Mouse (Mus musculus) heart, embryonic 10.5 days (tissue): ENCODE data around the gene Gm609. TPM values are rescaled to one million over a fixed set of nuclear protein-coding genes. Genes with fewer than 3 reads are reported as not detected.

Experiments
- DNase-seq: peaks from one replicate; pipeline ENCODE4 v3.0.0-alpha.2; 2017; ENCODE audit warnings: low spot score
- H3K27ac ChIP-seq: fragments of 300-500 bp; sonication (generic); 2 replicates; pipeline ENCODE4 v1.5.1; 2016; ENCODE audit warnings: mild to moderate bottlenecking
- H3K27me3 ChIP-seq: fragments of 300-500 bp; sonication (generic); 2 replicates; pipeline ENCODE4 v1.6.1; 2016; ENCODE audit warnings: mild to moderate bottlenecking; ENCODE audit not compliant: poor library complexity, insufficient read depth, severe bottlenecking
- H3K36me3 ChIP-seq: fragments of 300-500 bp; sonication (generic); 2 replicates; pipeline ENCODE4 v1.6.1; 2016; ENCODE audit warnings: mild to moderate bottlenecking, moderate library complexity
- H3K4me1 ChIP-seq: fragments of 300-500 bp; sonication (generic); 2 replicates; pipeline ENCODE4 v1.6.1; 2016; ENCODE audit warnings: mild to moderate bottlenecking
- H3K4me3 ChIP-seq: fragments of 300-500 bp; sonication (generic); 2 replicates; pipeline ENCODE4 v1.5.1; 2016; ENCODE audit warnings: mild to moderate bottlenecking, moderate library complexity
- H3K9me3 ChIP-seq: fragments of 300-500 bp; sonication (generic); 2 replicates; pipeline ENCODE4 v1.6.1; 2016; ENCODE audit warnings: mild to moderate bottlenecking, moderate library complexity
- WGBS: fragments of 180-500 bp; shearing (Covaris S2); methylation state at CpG from one replicate; pipeline ENCODE4 v1.1.7; 2016; 5-methylcytosine and 5-hydroxymethylcytosine counted together
- polyA plus RNA-seq: library from polyadenylated mRNA; unstranded; fragments of >200 nt; fragmentation: Nextera tagmentation; extraction: Ambion mirVana; gene quantifications from 2 replicates; pipeline ENCODE4 v1.2.1, GENCODE M21; 2016

Gene Gm609
- polyA plus RNA-seq, 1 experiment from 2014 or later: not detected

DNA sequence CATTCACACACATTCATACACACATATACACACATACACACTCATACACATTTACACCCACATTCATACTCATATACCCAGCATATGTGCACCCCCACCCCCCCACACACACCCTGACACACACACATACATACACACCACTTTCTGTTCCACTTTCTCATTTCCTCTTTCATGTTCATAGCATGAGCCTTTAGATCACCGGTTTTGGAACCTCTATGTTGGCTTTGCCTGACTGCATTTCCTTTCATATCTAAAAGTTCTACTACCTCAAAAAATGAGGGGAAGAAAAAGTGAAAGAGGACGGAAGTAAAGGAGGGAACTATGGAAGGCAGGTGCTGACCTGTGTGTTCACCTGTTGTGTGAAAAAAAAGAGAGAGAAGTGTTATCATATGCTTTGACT is 102.9 kb downstream of the Gm609 start:
- Histone ChIP-seq H3K27me3 (no peaks in the 10 kb centered on the region), H3K36me3 (no peaks in the 10 kb centered on the region), H3K4me1 (no peaks in the 10 kb centered on the region), H3K9me3 (no peaks in the 10 kb centered on the region), H3K4me3 (no peak overlapping the region), H3K27ac (no peak overlapping the region)
- DNase-seq: no peak
- WGBS: 86% methylated on average over 2 of the region's 2 CpGs

DNA sequence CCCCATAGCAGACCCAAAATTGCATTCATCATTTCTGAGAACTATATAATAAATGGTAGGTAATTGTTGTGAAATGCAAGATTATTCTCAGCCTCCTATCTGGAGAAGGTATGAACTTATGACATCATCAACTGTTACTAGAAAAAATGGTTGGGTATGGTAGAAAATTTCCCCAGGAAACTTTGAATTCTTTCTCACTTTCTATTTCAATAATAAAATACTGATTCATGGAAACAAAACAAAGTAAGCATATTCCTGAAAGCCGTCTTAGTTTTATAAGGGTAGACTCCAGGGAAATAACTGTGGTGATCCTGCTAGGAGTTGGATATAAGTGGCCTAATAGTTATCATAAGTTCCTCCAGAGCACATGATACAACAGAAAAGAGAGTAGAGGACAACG is 103.7 kb downstream of the Gm609 start:
- Histone ChIP-seq H3K36me3 (no peaks in the 10 kb centered on the region), H3K9me3 (no peaks in the 10 kb centered on the region), H3K4me3 (no peak overlapping the region), H3K27ac (no peak overlapping the region), H3K27me3 (no peaks in the 10 kb centered on the region), H3K4me1 (no peaks in the 10 kb centered on the region)
- 84% methylated on average over 2 of the region's 2 CpGs for WGBS
- no peak for DNase-seq

DNA sequence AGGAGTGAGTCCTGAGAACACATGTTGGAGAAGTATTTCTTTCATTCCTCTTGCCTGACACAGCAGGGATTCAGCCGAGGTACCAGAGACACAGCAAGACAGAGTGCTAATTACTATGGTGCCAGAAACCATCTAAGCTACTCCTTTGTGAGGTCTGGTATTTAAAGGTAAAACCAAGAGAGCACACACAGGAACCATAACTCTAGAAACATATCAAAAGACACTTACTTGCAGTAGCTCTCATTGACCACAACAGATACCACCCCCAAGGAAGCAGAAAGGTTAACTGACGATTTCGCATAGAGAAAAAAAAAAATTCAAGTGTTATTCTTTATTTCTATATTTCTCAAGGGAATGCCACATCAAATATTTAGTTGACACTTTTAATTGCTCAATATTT is 111.0 kb downstream of the Gm609 start:
- Histone ChIP-seq H3K36me3 (no peaks in the 10 kb centered on the region), H3K4me1 (no peaks in the 10 kb centered on the region), H3K27ac (no peak overlapping the region), H3K27me3 (no peaks in the 10 kb centered on the region), H3K9me3 (no peaks in the 10 kb centered on the region), H3K4me3 (no peak overlapping the region)
- DNase-seq: no peak
- 79% methylated on average over 3 of the region's 3 CpGs for WGBS

DNA sequence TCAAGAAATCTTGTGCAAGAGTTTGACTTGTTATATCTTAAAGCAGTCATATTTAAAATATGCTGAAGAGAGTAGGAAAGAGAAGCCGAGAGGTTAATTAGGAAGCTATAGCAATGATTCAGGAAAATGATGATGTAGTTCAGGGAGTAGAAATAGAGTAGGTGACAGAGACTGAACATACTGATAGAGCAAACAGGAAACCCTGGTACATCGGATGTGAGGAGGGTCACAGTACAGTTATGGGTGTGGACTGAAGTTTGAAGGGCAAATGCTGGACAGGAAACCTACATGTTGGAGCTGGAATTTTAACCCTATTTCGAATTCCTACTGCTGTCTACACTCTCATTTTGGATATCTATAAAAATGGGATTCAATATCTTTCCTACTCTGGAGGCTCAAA is 113.8 kb downstream of the Gm609 start:
- Histone ChIP-seq H3K27me3 (no peaks in the 10 kb centered on the region), H3K4me1 (no peaks in the 10 kb centered on the region), H3K36me3 (no peaks in the 10 kb centered on the region), H3K27ac (no peak overlapping the region), H3K9me3 (no peaks in the 10 kb centered on the region), H3K4me3 (no peak overlapping the region)
- WGBS: 72% methylated on average over 3 of the region's 3 CpGs
- DNase-seq: no peak

DNA sequence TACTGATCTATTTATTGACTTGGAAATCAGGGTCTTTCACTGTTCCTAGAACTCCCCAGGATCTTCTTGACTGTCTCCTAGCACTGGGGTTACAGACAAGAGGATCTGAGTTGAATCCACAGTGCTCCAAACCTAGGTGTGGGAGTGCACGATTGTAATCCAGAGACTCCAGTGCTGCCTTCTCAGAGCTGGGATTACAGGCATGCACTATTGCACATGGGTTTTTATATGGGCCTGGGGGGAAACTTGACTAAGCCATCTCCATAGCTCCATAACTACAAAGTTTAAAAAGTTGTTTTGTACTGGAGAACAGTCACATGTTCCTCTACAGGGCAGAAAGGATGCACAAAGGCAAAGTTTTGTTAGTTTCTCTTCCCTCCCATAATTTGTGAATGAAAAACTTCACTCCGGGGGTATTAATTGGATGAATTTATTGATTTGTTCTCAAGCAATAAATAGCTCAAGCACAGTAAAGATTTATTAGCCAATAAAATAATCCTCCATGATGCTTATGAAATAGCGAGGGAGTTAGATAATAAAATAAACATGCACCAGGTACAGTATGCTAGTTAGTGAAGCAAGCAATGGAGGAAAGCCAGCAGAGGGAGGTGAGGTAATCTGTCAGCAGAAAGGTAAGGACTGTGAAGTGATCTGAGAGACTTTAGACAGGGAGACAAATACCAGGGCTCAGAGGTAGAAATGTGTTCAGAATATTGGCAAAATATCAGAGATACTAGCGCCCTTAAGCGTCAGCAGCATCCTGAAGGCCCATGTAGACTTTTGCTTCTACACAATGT is 114.4 kb downstream of the Gm609 start:
- Histone ChIP-seq H3K36me3 (no peaks in the 10 kb centered on the region), H3K4me1 (no peaks in the 10 kb centered on the region), H3K9me3 (no peaks in the 10 kb centered on the region), H3K27me3 (no peaks in the 10 kb centered on the region), H3K4me3 (no peak overlapping the region), H3K27ac (no peak overlapping the region)
- 80% methylated on average over 5 of the region's 5 CpGs for WGBS
- no peak for DNase-seq

DNA sequence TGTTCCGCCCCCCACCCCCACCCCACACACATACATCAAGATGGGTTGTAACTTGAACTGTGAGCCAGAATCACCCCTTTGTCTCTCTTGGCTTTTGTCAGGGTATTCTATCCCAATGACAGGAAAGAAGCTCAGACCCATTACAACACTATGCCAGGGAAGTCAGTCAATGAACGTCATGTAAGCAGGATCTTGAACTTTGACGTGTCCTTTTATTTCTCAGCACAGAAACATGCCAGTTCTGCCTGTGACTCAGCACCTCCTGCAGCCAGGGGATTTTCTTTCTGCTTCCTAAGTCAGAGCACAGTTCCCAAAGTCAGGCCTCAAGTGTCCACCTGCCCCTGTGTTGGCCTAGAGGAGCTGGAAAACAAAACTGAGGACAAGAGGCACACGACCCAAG is 115.4 kb downstream of the Gm609 start:
- no peak overlapping the region for H3K4me3 ChIP-seq
- 85% methylated on average over 4 of the region's 4 CpGs for WGBS
- no peaks in the 10 kb centered on the region for H3K36me3 ChIP-seq
- H3K4me1 ChIP-seq: no peaks in the 10 kb centered on the region
- no peaks in the 10 kb centered on the region for H3K9me3 ChIP-seq
- no peaks in the 10 kb centered on the region for H3K27me3 ChIP-seq
- no peak for DNase-seq
- H3K27ac ChIP-seq: no peak overlapping the region

DNA sequence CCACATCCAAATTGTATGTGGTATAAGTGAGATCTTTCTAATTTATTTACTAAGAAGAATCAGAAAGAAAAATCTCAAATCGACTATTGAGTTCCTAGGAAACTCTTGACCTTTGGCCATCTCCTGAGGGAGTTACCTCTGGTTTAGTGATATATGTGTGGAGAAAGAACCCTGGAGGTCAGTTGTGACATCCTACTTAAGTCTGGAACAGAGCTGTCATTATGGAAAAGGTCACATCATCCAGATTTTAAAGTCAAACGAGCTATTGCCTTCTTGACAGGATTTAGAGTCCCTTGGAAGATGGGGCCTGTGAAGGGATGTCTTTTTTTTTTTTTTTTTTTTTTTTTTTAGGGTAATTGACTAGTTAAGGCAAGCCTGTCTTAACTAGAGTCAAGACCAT is 116.0 kb downstream of the Gm609 start:
- no peaks in the 10 kb centered on the region for H3K4me1 ChIP-seq
- H3K27ac ChIP-seq: no peak overlapping the region
- no peak for DNase-seq
- 60% methylated on average over 2 of the region's 2 CpGs for WGBS
- no peak overlapping the region for H3K4me3 ChIP-seq
- H3K36me3 ChIP-seq: no peaks in the 10 kb centered on the region
- H3K9me3 ChIP-seq: no peaks in the 10 kb centered on the region
- H3K27me3 ChIP-seq: no peaks in the 10 kb centered on the region

DNA sequence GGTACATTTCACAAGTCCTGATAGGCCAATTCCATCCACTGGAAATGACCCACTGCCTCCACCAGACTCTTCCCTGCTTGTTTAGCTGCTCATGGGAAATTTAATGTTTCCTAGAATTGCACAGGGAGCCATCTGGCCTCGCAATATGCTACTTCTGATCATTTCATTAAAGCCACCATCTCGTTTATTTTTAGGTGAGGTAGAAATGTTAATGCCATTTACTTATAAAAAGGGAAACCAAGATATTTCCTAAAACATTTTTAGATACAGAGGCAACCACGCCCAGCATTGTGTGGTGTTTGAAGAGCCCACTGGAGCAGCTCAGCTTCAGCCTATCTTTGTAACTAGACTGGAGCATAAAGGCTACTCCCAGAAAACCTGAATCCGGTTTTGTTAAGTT is 116.5 kb downstream of the Gm609 start:
- H3K27me3 ChIP-seq: no peaks in the 10 kb centered on the region
- H3K9me3 ChIP-seq: no peaks in the 10 kb centered on the region
- H3K36me3 ChIP-seq: no peaks in the 10 kb centered on the region
- DNase-seq: no peak
- H3K27ac ChIP-seq: no peak overlapping the region
- WGBS: 70% methylated on average over 4 of the region's 4 CpGs
- no peaks in the 10 kb centered on the region for H3K4me1 ChIP-seq
- no peak overlapping the region for H3K4me3 ChIP-seq

DNA sequence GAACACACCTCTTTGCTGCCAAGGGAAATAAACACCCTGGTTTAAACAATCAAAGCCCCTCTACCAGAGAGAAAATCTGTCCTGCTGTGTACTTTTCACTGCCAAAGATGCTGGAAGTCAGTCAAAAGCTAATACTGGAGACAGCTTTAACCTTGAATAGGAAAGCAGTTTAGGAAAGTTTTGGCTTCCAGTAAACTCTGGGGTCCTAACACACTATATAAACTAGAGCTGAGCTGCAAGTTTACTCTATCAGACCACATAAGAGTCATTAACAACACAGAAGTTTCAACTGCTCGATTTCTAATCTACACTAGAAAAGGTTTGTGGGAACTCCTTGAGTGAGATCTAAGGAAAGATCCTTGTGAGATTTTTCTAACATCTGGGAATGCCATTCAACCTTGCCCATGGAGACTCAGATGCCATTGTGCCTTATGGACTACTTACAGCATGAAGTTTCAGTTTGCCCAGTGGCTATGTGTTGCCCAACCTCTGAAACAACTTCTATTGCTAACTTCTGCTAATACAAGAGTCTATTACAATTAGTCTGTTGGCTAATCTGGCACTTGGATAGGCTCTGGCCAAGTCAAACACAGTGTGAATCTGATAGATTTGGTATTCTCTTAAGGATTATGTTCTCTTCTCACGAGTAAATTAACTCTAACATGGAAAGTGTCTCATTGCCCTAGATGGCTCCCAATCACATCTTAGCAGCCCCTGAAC is 117.1 kb downstream of the Gm609 start:
- no peaks in the 10 kb centered on the region for H3K9me3 ChIP-seq
- no peak overlapping the region for H3K4me3 ChIP-seq
- WGBS: 67% methylated on average over 2 of the region's 2 CpGs
- no peak for DNase-seq
- H3K27ac ChIP-seq: no peak overlapping the region
- no peaks in the 10 kb centered on the region for H3K27me3 ChIP-seq
- no peaks in the 10 kb centered on the region for H3K36me3 ChIP-seq
- H3K4me1 ChIP-seq: no peaks in the 10 kb centered on the region

DNA sequence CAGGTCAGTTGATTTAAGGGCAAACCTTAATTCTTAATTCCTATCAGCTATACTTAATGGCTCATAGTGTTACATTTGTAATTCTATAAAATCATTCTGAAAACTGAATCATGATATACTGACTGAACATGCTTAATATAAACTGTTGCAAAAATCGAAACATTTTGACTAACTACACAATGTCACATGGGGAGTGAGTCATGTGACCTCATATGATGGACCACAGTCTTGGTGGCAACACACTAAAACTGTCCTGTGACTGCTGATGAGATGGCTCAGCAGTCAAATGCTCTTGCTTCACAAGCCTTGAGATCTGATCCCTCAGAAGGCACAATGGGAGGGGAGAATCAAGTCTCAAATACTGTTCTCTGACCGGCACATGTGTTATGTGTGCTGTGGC is 118.7 kb downstream of the Gm609 start:
- H3K27ac ChIP-seq: no peak overlapping the region
- H3K4me3 ChIP-seq: no peak overlapping the region
- no peaks in the 10 kb centered on the region for H3K36me3 ChIP-seq
- H3K4me1 ChIP-seq: no peaks in the 10 kb centered on the region
- no peak for DNase-seq
- H3K9me3 ChIP-seq: no peaks in the 10 kb centered on the region
- H3K27me3 ChIP-seq: no peaks in the 10 kb centered on the region
- 78% methylated on average over 2 of the region's 2 CpGs for WGBS

DNA sequence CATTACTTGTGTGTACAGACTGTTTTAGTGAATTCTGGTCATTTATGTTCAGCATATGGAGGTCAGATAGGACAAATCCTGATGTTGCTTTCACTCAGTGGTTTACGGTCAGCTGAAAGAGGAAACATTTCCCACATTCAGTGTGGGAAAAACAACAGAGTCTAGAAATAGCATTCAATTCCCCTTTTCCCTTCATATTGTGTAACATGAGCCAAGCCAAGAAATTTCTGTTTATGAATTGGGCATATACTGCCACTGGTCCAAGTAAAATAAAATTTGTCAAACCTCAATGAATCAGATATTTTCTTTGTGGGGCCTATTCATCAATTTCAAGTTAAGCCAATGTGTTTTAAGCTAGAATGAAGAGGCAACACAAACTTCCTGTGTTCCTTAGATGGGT is 121.7 kb downstream of the Gm609 start:
- DNase-seq: no peak
- Histone ChIP-seq H3K4me1 (no peaks in the 10 kb centered on the region), H3K27ac (no peak overlapping the region), H3K36me3 (no peaks in the 10 kb centered on the region), H3K9me3 (no peaks in the 10 kb centered on the region), H3K27me3 (no peaks in the 10 kb centered on the region), H3K4me3 (no peak overlapping the region)
- 80% methylated on average over 1 of the region's 1 CpGs for WGBS

DNA sequence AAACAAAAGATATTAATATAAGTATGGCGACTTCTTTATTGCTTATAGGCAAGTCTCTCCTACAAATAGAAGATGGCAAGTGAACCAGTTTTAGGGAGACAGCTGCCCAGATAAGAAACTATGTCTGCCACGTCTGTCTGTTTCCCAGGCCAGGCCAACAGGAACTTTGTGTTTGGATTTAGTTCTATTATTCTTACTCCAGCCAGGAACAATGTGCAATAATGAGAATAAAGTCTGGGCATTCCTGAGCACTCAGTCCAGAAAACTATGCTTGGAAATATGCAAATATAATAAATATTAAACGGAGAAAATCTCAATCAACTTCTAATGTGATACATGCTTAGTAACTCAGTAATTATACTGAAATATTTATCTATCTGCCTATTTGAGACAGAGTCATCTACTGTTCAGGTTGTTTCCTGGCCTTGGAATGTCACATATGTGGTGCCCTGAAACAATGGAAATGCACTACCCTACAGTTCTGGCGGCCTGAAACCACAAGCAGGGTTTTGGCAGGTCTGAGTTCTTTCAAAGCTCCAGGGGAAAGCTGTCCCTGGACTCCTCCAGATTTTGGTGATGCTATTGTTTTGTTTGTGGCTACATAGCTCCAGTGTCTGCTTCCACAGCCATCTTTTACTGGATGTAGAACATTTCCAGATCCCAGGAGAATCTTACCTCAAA is 123.3 kb downstream of the Gm609 start:
- WGBS: 61% methylated on average over 4 of the region's 4 CpGs
- H3K9me3 ChIP-seq: no peaks in the 10 kb centered on the region
- H3K27ac ChIP-seq: no peak overlapping the region

DNA sequence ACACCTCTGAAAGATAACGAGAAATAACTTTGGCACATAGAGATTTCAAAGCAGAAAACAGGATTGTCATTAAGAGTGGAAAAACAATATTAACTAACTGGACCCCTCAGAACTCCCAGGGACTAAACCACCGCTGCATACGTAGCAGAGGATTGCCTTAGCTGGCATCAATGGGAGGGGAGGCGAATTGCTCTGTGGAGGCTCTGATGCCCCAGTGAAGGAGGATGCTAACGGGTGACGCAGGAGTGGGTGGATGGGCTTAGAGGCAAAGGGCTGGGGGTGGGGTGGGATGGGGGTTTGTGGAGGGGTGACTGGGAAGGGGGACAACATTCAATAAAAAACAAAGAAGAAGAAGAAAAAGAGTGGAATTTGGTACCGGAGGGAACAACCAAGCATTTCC is 126.7 kb downstream of the Gm609 start:
- H3K27ac ChIP-seq: no peak overlapping the region

More for the DNA sequence above, 123.3 kb downstream of the Gm609 start:
- H3K4me3 ChIP-seq: no peak overlapping the region
- H3K27me3 ChIP-seq: no peaks in the 10 kb centered on the region
- no peaks in the 10 kb centered on the region for H3K4me1 ChIP-seq
- no peaks in the 10 kb centered on the region for H3K36me3 ChIP-seq
- DNase-seq: no peak

More for the DNA sequence above, 126.7 kb downstream of the Gm609 start:
- Histone ChIP-seq H3K27me3 (no peaks in the 10 kb centered on the region), H3K4me1 (no peaks in the 10 kb centered on the region), H3K4me3 (no peak overlapping the region), H3K9me3 (no peaks in the 10 kb centered on the region), H3K36me3 (no peaks in the 10 kb centered on the region)
- WGBS: 65% methylated on average over 7 of the region's 7 CpGs
- no peak for DNase-seq
